Mouse (Mus musculus) embryonic facial prominence, embryonic 12.5 days (tissue): ENCODE results near the gene Susd5. TPM values are rescaled to one million over a fixed set of nuclear protein-coding genes. Genes with fewer than 3 reads are reported as not detected.
"Not testable (repeated sequence)": the region's sequence is repeated elsewhere in the genome, so short reads cannot be mapped to it uniquely, and the experiment has no call there.

Experiments
- ATAC-seq: fragments of 200-750 bp; cut with Nextera tagmentation; 2 replicates; pipeline ENCODE4 v1.8.0; 2017; ENCODE audit not compliant: insufficient number of reproducible peaks, insufficient read depth, low FRiP score, low TSS enrichment
- H3K27ac ChIP-seq: fragments of 300-500 bp; sonication (generic); 2 replicates; pipeline ENCODE4 v1.5.1; 2016; ENCODE audit warnings: mild to moderate bottlenecking
- H3K27me3 ChIP-seq: fragments of 300-500 bp; sonication (generic); 2 replicates; pipeline ENCODE4 v1.6.1; 2016; ENCODE audit warnings: mild to moderate bottlenecking, moderate library complexity
- H3K36me3 ChIP-seq: fragments of 300-500 bp; sonication (generic); 2 replicates; pipeline ENCODE4 v1.6.1; 2016; ENCODE audit warnings: mild to moderate bottlenecking
- H3K4me1 ChIP-seq: fragments of 300-500 bp; sonication (generic); 2 replicates; pipeline ENCODE4 v1.6.1; 2016
- H3K4me2 ChIP-seq: fragments of 300-500 bp; sonication (generic); replicated peaks from 2 replicates; pipeline ENCODE4 v1.6.1; 2016; ENCODE audit warnings: mild to moderate bottlenecking, moderate library complexity
- H3K4me3 ChIP-seq: fragments of 300-500 bp; sonication (generic); 2 replicates; pipeline ENCODE4 v1.5.1; 2016; ENCODE audit warnings: mild to moderate bottlenecking
- H3K9ac ChIP-seq: fragments of 300-500 bp; sonication (generic); 2 replicates; pipeline ENCODE4 v1.6.1; 2016; ENCODE audit warnings: mild to moderate bottlenecking, moderate library complexity
- H3K9me3 ChIP-seq: fragments of 300-500 bp; sonication (generic); 2 replicates; pipeline ENCODE4 v1.6.1; 2016; ENCODE audit warnings: mild to moderate bottlenecking, moderate library complexity
- WGBS: fragments of 180-500 bp; shearing (Covaris S2); methylation state at CpG from one replicate; pipeline ENCODE4 v1.1.7; 2016; 5-methylcytosine and 5-hydroxymethylcytosine counted together
- polyA plus RNA-seq: library from polyadenylated mRNA; unstranded; fragments of >200 nt; fragmentation: Nextera tagmentation; extraction: Ambion mirVana; gene quantifications from 2 replicates; pipeline ENCODE4 v1.2.1, GENCODE M21; 2016

Gene Susd5
- polyA plus RNA-seq, 1 experiment from 2014 or later = 6.4 TPM

DNA sequence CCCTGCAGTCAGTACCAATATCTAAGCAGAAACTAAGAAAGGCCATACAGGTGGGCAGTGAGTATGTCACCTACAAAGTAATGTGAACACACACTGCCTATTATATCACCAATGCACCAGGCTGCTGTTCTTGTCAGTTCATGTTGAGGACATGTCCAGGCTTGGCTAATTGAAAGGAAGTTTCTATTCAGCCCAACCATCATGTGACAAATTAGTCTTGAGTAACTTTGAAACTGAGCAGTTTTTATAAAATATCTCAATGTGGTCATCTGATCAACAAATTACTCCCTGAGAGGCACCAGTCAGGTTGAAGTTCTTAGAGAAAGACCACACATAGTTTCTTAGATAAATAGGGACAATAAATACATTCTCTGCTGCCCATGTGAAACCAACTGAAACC is 65.9 kb downstream of the Susd5 start:
- not testable (repeated sequence) for H3K4me2 ChIP-seq, H3K27me3 ChIP-seq, ATAC-seq, H3K4me1 ChIP-seq, H3K36me3 ChIP-seq, H3K27ac ChIP-seq, H3K9me3 ChIP-seq, H3K4me3 ChIP-seq, H3K9ac ChIP-seq

DNA sequence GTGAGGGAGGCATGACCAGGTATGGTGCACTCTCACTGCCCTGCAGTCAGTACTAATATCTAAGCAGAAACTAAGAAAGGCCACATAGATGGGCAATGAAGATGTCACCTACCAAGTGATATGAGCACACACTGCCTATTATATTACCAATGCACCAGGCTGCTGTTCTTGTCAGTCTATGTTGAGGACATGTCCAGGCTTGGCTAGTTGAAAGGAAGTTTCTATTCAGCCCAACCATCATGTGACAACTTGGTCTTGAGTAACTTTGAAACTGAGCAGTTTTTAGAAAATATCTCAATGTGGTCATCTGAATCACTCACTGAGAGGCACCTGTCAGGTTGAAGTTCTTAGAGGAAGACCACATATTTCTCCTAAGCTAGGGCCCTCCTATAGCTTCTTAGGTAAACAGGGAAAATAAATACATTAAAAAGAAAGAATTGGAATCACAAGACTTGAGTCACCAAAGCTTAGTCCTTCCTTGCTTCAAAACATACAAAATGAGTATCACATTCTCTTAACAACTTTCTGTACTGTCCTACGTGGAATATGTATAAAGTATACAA is 72.4 kb downstream of the Susd5 start:
- not testable (repeated sequence) for H3K27me3 ChIP-seq, H3K4me2 ChIP-seq, H3K9ac ChIP-seq, H3K4me3 ChIP-seq, H3K27ac ChIP-seq, ATAC-seq, H3K9me3 ChIP-seq, H3K4me1 ChIP-seq, H3K36me3 ChIP-seq
- WGBS = 90% methylated on average over 1 of the region's 1 CpGs

Other genes with a start within 250 kb of the Susd5 start
- 49.7 and 50.0 TPM in 2 replicates for gene Ubp1, start 126.2 kb upstream of the Susd5 start, polyA plus RNA-seq
- gene Fbxl2, start 10.9 kb upstream of the Susd5 start, polyA plus RNA-seq = 8.3 and 8.6 TPM in 2 replicates